Mouse (Mus musculus) spleen, postnatal 14 days (tissue): Measurements from ENCODE around the gene Smok2a.
"Not testable (repeated sequence)": the region's sequence is repeated elsewhere in the genome, so short reads cannot be mapped to it uniquely, and the experiment has no call there.

Experiments
- DNase-seq, 2 experiments: peaks; one replicate each; pipeline ENCODE4 v3.0.0; 2021 to 2022; ENCODE audit warnings: low spot score in 2 of 2

Gene Smok2a

DNA sequence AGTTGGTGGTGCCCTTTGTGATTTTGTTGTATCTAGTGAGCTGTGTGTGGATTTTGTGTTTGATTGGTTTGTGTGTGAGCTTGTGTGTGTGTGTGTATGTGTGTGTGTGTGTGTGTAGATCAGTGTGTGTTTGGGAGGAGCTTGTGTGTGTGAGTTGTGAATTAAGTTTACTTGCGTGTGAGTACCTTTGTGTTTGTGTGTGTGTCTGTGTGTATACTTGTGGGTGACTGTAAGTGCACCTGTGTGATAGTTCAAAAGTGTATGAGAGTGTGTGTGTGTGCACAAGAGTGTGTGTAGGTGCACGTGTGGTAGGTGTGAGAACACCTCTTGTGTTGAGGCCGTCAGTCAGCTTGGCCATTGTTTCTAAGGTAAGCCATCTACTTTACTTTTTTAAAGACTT lies at the start of gene Smok2a:
TSS of gene Smok2a (plus strand) at position 301 of the 400 bp plus-strand sequence.
- no peak for DNase-seq

DNA sequence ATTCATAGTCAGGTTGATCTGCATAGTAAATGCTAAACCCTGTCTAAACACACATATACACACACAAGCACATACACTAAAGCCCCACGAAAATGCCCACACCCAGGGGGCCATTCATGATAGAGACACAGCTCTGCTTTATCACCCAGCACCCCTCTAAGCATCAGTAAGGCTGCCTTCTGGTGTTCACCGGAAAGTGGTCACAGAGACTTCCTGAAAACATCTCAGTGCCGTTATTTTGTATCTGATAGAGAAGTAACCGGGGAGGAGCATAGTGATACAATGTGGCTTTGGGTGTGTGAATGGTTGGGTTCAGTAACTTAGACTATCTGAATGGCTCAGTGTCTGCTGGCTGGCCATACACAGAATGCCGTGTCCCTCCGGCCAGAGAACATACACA lies 47.4 kb upstream of the Smok2a start:
- not testable (repeated sequence) for DNase-seq

DNA sequence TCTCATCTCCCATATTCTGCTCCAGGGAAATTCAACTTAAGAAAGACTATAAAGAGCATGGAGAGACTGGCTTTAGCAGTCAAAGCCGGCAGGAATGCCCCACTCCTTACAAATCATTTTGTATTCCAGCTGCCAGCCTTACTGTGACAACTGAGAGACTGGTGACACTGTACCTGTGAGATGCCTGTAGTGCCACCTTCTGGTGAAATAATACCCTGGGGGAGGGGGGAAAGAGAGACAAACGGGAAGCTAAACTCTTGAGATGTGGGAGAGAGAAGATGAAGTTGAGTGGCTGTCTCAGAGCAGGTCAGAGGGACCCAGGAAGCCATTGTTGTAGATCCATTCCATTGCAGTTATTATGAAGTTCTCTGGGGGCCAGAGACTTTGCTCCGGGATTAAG lies 47.0 kb upstream of the Smok2a start:
- DNase-seq = not testable (repeated sequence)

DNA sequence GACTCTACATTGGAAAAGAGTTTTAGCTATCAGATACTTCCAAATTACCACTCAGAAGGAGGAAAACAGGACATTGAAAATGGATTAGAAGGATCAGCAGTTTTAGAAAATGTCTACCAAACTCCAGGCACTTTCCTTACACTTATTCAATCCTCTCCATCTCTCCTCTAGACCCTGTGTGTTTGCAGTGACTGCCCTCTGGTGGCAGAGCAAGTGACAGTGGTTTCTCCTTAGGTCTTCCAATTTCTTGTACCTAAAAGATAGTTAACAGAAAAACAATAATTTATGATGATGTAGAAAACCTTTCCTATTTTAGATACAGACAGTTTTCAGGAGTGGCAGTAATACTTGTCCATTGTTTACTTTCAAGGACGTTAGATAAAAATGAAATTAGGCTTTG lies 45.4 kb upstream of the Smok2a start:
- not testable (repeated sequence) for DNase-seq

DNA sequence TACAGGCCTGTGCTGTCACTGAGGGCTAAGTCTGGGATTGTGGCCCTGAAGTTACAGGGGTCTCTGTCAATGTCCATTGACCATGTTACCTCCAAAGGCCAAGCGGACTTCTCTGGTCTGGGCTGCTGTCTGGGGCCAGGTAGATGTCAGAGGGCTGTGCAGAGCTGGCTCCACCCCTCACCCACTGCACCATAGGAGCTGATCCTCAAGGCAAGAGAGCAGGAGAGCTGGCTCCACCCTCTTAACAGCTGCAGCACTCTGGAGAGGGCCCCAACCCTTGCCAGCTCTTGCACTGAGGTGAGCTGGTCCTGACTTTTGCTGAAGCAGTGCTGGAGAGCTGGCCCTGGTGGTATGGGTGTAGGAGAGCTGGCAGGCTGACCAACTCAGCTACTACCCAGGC lies 43.2 kb upstream of the Smok2a start:
- DNase-seq = not testable (repeated sequence)

DNA sequence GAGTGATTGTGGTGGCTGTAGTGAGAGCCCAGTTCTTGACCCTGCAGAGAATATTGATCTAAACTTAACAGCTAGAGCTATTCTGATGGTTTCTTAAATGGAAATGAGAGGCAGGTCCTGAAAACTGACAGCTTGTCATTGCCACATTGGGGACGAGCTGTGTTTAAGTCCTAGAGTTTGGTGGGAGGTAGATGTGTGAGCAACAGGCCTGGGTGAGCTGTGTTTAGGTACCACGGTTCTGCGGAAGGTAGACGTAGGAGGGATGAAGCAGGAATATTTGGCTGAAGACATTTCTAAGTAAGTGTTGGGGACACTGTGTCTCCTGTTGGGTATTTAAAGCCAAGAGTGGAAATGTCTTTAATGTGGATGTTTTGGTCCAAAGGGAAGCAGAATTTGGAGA lies 42.0 kb upstream of the Smok2a start:
- not testable (repeated sequence) for DNase-seq

DNA sequence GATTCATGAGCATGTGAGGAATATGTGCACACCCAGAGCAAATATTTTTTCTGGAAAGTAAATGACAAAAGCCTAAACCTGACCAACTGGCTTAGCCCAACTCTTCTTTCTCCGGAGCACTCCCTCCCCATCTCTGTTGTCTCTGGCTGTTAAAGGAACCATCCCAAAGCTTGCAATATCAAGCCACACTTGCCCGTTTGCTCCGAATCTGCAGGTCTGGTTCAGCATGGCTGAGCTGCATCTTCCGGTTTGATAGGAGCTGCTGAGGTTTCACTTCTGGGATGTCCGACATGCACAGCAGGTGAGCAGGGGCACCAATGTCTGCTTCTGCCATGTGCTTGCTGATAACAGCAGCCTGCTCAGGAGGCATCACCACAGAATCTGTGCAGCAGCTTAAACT lies 40.5 kb upstream of the Smok2a start:
- not testable (repeated sequence) for DNase-seq

DNA sequence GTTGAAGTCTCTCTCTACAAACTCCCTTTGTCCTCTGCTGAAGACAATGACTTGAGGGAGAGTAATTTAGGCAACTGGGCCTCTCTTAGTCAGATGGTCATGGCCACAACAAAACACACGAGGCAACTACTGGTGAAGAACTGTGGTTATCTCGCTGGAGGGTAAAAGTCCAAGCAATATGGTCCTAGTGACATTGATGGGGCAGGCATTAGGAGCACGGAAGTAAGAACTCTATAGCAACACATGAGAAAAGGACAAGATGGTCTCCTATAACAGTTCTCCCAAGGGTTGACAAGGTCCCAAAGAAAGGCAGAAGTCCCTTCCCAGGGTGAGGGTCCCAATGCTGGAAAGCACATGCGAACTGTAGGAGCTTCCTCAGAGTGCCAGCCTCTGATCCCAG lies 38.3 kb upstream of the Smok2a start:
- DNase-seq = not testable (repeated sequence)

DNA sequence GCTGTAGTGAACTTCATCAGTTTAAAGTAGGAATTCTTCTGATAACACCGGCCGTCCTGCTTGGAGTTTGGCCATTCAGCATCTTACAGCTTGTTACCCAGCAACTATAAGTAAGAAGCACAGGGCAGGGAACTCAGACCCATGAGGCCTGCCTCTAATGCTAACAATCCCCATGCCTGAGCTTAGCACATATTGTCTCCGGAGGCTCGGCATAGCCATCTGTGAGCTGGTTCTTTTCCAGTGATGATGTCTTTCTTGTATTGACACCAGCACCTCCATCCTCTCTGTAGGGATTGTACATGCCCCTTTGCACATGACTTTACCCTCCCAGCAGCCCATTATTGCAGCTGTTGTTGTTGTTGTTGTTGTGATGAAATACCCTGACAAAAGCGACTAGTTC lies 36.5 kb upstream of the Smok2a start:
- not testable (repeated sequence) for DNase-seq

DNA sequence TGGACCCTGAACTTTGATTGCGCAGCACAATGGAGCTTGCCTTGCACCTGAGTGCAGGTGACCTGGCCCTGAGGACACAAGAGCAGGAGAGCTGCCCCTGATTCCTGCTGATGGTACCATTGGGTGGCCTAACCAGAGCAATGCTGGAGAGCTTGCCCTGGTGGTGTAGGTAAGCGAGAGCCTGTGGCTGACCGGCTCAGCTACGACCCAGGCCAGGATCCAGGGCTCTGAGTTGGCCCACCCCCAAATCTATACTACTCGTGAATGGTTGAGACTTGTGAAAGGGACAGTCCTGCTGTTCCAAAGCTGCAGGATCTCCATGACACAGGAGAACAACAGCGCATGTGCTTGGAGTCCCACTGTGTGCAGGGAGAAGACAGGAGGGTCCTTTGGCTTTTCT lies 34.4 kb upstream of the Smok2a start:
- DNase-seq = not testable (repeated sequence)

DNA sequence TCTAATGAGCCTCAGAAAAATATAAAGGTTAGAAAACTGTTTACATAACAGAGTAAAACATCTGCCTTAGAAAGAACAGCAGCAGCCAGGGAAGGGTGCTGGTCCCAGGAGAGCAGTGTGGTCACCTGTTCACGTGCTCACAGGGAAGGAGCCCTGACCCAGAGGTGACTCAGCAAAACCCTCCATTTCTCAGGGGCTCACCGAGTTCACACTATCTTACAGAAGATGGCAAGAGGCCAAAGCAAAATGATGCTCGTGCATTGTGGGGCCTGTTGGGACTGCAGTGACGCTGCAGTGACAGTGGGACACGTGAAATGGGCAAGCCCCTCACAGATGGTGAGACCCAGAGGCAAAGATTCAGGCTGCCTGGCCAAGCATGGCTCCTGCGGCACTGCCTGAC lies 33.4 kb upstream of the Smok2a start:
- not testable (repeated sequence) for DNase-seq

DNA sequence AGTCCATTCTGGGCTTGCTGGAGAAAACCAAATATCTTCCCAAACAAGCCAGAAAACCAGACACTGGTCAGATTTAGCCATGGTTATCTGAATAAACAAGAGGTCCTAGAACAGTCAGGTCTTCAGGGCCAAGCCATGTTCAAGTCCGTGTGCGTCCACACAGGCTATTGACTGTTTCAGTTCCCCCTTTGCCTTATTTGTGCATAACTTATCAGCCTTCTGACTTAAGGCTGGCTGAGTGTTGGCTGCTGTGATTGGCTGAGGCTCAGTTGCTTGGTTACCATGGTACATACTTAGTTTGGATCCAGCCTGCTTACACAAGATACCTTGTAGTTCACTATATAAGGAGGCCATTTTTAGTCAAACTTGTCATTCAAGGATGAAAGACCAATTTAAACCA lies 32.1 kb upstream of the Smok2a start:
- not testable (repeated sequence) for DNase-seq

DNA sequence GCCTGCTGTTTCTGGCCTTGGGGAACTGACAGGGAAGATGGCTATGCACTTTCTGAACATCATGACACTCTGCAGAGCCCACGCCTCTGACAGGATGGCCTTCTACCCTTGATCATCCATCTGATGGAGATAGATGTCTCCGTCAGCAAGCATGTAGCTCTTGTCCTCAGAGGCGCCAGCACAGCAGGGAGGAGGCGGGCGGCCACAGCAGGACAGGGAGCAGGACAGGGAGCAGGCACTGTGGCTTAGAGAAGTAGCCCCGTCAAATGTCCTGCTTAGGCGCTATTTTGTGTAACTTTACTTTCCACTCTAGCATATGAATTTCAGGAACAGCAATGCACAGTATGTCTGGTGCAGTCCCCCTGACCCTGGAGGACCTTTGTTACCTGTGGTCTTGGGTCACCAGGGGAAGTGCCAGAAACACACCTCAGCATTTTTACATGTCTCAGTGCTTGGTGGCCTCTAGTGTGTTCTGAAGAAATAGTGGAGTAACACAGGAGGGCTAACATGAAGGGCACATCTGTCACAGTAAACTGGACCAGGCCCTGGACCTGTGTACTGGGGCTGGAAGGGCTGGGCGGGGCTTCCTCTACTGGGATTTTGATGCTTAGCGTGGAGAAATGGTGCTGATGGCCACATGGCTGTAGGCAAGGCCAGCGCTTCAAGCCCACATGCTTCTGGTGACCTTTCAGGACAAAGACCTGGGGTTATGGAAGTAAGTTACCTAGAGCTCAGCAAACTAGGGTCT lies 30.0 kb upstream of the Smok2a start:
- DNase-seq = not testable (repeated sequence)

DNA sequence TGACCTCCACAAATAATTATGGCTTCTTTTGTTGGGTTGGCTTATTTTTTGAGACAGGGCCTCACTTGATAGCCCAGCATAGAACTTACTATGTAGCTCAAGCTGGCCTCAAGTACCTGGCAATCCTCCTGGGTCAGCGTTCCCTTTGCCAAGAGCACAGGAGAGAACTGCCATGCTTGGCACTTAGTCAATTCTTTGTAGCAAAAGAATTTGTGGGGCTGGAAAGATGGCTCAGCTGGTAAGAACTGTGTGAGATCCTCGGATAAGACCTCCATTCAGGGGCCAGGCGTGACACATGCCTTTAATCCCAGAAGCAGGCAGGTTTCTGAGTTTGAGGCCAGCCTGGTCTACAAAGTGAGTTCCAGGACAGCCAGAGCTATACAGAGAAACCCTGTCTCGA lies 24.5 kb upstream of the Smok2a start:
- DNase-seq = not testable (repeated sequence)

DNA sequence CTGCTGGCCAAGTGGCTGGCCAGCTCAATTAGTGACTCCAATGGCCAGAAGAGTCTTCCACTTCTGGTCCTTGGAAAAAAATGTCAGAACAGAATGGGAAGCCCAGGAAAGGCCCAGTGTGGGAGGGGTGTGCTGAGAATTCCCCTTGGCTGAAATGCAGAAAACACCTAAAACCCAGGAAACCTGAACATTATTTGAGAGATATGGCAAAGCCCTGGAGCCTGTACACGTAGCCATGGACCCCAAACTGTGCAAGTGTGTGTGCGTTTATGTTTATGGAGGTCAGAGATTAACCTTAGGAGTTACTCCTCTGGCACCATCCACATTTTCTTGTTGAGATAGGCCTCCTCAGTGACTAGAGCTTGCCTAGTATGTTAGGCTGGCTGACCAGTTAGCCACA lies 22.2 kb upstream of the Smok2a start:
- DNase-seq = not testable (repeated sequence)

DNA sequence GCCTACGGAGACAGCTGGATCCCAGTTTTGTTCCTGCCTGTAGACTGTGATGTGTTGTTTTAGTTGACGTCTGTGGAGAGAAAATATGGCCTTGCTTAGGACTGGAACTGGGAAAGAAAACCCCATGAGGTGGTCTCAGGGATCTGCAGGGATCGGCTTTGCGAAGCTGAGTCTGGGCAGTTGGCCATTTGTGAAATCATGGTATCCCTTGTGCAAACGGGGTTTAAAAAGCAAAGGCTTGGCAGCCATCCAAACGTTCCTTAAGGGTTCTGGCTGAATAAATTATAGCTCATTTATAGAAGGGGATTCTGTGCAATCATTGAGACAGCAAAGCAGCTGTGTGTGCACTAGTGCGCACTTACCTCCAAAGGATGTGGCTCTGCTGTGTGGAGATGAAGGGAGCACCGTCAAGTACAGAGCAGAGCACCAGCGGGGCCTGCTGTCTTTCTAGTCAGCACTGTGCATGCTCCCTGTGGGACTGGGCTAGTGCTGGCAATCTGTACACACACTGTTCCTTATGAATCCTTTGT lies 21.0 kb upstream of the Smok2a start:
- not testable (repeated sequence) for DNase-seq

DNA sequence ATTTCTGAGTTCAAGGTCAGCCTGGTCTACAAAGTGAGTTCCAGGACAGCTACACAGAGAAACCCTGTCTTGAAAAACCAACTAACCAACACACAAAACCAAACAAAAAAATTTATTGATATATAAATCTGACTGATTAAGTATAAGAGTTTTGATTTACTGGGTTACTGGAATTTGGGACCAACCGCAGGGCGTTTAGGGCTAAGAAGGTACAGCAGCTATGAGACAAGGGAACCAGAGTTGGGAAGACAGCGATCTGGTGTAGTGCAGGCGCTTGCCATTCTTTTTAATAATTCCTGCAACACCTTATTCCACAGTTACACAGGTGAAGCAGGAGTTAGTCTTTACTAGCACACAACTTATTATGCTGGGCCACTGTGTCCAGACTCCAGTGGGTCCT lies 19.4 kb upstream of the Smok2a start:
- DNase-seq = not testable (repeated sequence)

DNA sequence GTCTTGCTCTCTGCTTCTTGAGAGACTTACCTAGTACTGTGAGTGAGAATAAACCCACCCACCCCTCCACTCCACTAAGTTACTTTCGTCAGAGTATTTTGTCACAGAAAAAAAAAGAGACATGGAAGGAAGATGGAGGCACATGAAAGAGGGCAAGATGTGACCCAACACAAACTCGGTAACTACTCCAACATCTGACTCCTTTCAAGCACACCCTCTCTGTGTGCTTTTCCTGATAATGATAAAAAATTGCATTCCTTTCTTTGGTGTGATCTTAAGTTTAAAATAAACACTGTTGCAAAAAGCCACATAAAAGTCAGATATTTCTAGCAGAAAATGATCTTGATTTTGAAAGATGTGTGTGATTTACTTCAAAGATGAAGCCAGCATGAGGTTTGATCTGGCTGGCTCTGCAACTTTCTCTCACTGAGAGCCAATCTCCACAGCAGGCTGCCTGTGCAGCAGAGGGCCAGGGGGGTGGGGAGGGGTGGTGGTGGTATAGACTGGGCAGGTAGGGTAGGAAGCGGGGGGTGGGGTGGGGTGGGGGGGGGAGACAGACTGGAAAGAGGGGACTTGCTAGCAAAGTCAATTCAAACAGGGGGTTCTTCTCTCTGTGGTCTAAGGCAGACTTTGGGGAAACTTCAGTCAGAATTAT lies 18.4 kb upstream of the Smok2a start:
- DNase-seq = not testable (repeated sequence)

DNA sequence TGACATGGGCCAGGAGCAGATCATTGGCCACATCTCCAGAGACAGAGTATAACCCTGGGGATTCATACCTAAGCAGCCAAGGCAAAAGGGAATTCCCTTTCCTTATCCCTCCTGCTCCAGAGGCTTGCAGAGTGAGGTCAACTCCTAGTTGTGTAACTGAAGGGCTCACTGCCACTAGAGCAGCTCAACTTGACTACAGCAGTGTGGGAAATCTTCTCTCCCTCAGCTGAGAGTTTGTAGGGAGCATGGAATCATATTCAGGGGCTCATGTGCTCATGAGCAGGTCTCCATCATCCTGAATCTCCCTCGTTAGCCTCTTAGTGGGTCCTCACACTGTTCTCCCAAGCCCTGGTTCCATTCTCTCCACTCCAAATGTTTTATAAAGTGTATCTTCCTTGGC lies 15.7 kb upstream of the Smok2a start:
- DNase-seq = not testable (repeated sequence)

DNA sequence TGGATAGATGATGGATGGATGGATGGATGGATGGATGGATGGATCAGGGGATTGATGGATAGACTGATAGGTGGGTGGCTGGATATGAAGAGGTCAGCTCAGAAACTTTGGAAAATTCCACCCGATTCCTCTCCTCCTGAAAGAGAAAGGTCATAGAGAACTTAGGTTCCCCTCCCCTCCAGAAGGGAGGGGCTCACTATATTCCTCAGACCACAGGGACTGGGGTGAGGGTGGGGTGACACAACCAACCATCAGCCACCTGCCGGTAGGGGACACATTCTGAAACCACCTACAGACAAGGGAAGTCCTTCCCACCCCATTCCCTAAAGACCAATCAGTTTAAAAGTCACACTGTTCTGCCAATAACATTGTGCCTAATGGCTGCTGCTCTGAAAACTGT lies 14.5 kb upstream of the Smok2a start:
- DNase-seq = no peak

DNA sequence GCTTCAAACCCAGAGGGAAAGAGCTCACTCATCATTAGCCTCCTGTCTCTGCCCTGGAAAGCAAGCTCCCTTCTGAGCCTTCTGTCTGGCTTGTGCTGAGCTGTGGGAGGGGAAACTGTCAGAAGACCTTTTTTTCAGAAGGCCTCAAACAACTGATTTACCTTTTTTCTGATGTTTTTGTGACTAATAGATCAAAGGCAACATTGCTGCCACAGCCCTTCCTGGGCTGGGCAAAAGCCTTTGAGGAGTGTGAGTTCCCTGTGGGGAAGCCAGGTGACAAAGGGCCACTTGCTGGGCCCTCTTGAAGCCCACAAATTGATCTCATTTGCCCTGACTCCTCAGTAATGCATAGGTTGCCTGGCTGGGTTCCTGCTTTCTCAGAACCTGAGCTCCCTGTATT lies 12.5 kb upstream of the Smok2a start:
- DNase-seq = not testable (repeated sequence)

DNA sequence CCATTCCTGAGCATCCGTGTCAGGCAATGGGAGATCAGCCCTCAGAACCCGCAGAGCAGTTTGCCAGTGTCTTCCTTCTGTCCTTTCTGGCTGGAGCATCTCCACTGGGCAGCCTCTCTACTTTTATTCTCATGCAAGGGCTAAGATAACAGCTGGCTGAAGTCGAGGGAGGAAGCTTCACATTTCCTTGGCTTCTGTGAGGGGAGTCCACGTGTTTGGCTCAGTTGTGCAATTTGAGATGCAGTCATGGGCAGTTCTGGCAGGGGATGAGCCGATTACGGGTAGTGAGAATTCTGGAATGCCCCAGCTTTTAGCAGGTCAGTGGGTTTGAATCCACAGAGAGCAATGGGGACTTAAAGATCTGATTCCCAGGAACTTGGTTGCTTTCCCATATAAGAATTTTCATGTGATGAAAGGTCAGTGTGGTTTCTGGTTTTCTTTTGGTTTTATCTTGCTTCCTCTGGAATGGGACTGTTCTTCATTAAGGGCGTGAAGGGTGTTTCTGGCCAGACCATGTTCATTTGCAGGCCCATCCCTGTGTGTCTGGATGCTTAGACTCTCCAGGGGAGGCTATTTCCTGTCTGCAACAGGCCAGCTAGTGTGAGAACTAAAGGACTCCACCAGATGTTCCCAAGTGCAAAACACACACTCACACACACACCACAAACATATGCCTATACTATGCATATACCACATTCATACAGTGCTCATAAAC lies 8.7 kb upstream of the Smok2a start:
- no peak for DNase-seq
